ENCODE assay signal across 8 mouse cellular contexts in the genomic region with DNA sequence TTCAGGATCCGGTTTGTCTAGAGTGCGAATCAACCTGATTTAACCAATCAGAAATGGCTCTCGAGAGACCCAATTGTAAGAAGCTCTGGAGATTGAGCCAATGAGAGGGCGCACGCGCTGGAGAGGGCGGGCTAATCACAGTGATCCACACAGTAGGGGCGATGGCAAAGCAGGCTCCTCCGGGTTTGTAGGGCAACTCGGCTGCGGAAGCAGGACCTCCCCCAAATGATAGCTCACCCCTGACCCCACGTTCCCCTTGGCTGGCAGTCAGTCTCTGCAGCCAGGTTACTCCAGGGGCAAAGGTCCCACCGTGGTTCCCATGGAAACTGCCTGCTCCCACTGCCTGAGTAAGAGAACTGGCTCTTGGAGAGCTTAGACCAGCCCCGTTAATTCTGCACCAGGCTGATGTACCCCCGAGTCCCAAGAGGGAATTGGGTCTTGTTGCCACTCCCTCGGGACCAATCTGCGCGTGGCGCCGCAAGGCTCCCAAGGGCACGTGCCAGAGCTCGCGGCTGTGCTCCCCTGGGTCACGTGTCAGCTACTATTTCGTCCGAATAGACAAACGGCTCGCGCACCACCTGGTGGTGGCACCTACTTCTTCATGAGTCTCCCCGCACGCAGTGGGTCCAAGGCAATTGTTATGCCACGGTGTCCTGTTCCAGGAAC. TPM values are rescaled to one million over a fixed set of nuclear protein-coding genes. Genes with fewer than 3 reads are reported as not detected.
DNase-seq lines count a peak whose midpoint lies in the region; ATAC-seq and TF ChIP-seq lines count a peak whose summit lies in the region.

No protein-coding gene starts in this region.

- 3% methylated on average over 32 of the region's 32 CpGs for WGBS in embryonic facial prominence, embryonic 15.5 days
- WGBS in heart, postnatal 0 days = 2% methylated on average over 32 of the region's 32 CpGs
- 1% methylated on average over 32 of the region's 32 CpGs for WGBS in liver, embryonic 15.5 days (ENCODE audit: insufficient replicate concordance)
- WGBS in neural tube, embryonic 12.5 days = 1% methylated on average over 32 of the region's 32 CpGs

- no peaks in the 10 kb centered on the region for H3K9me3 ChIP-seq in embryonic facial prominence, embryonic 15.5 days (replicated peaks)
- H3K9me3 ChIP-seq in heart, postnatal 0 days (replicated peaks; ENCODE audit: control insufficient read depth, low read length) = no peaks in the 10 kb centered on the region
- H3K9me3 ChIP-seq in liver, embryonic 15.5 days (replicated peaks) = 0 out of 2 replicates have a peak, but pooled peaks cover 3% of the 10 kb centered on the region
- no peaks in the 10 kb centered on the region for H3K9me3 ChIP-seq in neural tube, embryonic 12.5 days

- H3K27ac ChIP-seq in embryonic facial prominence, embryonic 15.5 days (replicated peaks) = no peak overlapping the region
- H3K27ac ChIP-seq in heart, postnatal 0 days (ENCODE audit: low read depth) = no peak overlapping the region
- H3K27ac ChIP-seq in liver, embryonic 15.5 days (replicated peaks) = no peak overlapping the region
- H3K27ac ChIP-seq in neural tube, embryonic 12.5 days = no peak overlapping the region

- ATAC-seq in embryonic facial prominence, embryonic 15.5 days (ENCODE audit: insufficient number of reproducible peaks, low FRiP score, low TSS enrichment, low read depth) = peak; percentile 36; the same call in 1 of the 2 replicates
- peak; percentile 37 for ATAC-seq in heart, postnatal 0 days (ENCODE audit: insufficient read depth, low read depth)
- peak; percentile 60 for ATAC-seq in liver, embryonic 15.5 days (ENCODE audit: insufficient read depth)
- peak; percentile 26 for ATAC-seq in neural tube, embryonic 12.5 days (ENCODE audit: low FRiP score, low read depth)

- TF ChIP-seq EP300 in heart, postnatal 0 days (IDR thresholded peaks at IDR 0.05; ENCODE audit: low read depth) = no peak

- H3K36me3 ChIP-seq in embryonic facial prominence, embryonic 15.5 days = peaks cover 24% of the 10 kb centered on the region
- H3K36me3 ChIP-seq in heart, postnatal 0 days (replicated peaks; ENCODE audit: control insufficient read depth, insufficient read depth, low read length) = peaks cover 22% of the 10 kb centered on the region
- H3K36me3 ChIP-seq in liver, embryonic 15.5 days (replicated peaks) = peaks cover 26% of the 10 kb centered on the region
- peaks cover 25% of the 10 kb centered on the region for H3K36me3 ChIP-seq in neural tube, embryonic 12.5 days

- peak; percentile 50 for TF ChIP-seq CTCF in heart, postnatal 0 days (IDR thresholded peaks at IDR 0.05; ENCODE audit: low read depth)

- peak overlapping the region; percentile 28 for H3K4me2 ChIP-seq in embryonic facial prominence, embryonic 15.5 days (replicated peaks)
- H3K4me2 ChIP-seq in heart, postnatal 0 days (ENCODE audit: low read depth, low read length) = 0 out of 2 replicates have a peak overlapping the region, but pooled peaks have one; percentile 3
- peak overlapping the region; percentile 46 for H3K4me2 ChIP-seq in liver, embryonic 15.5 days
- H3K4me2 ChIP-seq in neural tube, embryonic 12.5 days (replicated peaks) = peak overlapping the region; percentile 48

- H3K9ac ChIP-seq in embryonic facial prominence, embryonic 15.5 days = no peak overlapping the region
- H3K9ac ChIP-seq in heart, postnatal 0 days (replicated peaks; ENCODE audit: low read depth, low read length) = no peak overlapping the region
- no peak overlapping the region for H3K9ac ChIP-seq in liver, embryonic 15.5 days
- no peak overlapping the region for H3K9ac ChIP-seq in neural tube, embryonic 12.5 days

- DNase-seq in CD8-positive naive resting alpha-beta T cell, adult 2 months (ENCODE audit: low read depth in 2 of 2, low spot score in 2 of 2) = peak; percentile 34 to 62
- peak; percentile 96 for DNase-seq in brain, adult 2 months (ENCODE audit: low read depth, low spot score)
- DNase-seq in heart, postnatal 0 days (ENCODE audit: low spot score) = peak; percentile 39
- DNase-seq in kidney, postnatal 4 days = peak; percentile 81 to 86
- DNase-seq in testis, postnatal 10 days (ENCODE audit: low spot score) = peak; percentile 81

- H3K4me3 ChIP-seq in embryonic facial prominence, embryonic 15.5 days (replicated peaks) = no peak overlapping the region
- H3K4me3 ChIP-seq in heart, postnatal 0 days (ENCODE audit: low read depth, low read length) = no peak overlapping the region
- H3K4me3 ChIP-seq in liver, embryonic 15.5 days (replicated peaks) = 0 out of 2 replicates have a peak overlapping the region, but pooled peaks have one; percentile 14
- no peak overlapping the region for H3K4me3 ChIP-seq in neural tube, embryonic 12.5 days

- H3K4me1 ChIP-seq in embryonic facial prominence, embryonic 15.5 days = peaks cover 24% of the 10 kb centered on the region
- H3K4me1 ChIP-seq in heart, postnatal 0 days (ENCODE audit: control insufficient read depth, insufficient read depth) = peaks cover 11% of the 10 kb centered on the region; the same call in 1 of the 2 replicates
- peaks cover 41% of the 10 kb centered on the region for H3K4me1 ChIP-seq in liver, embryonic 15.5 days (replicated peaks)
- peaks cover 25% of the 10 kb centered on the region for H3K4me1 ChIP-seq in neural tube, embryonic 12.5 days

- peaks cover 62% of the 10 kb centered on the region for H3K27me3 ChIP-seq in embryonic facial prominence, embryonic 15.5 days
- H3K27me3 ChIP-seq in heart, postnatal 0 days (ENCODE audit: control insufficient read depth, insufficient read depth, low read length) = peaks cover 62% of the 10 kb centered on the region
- peaks cover 64% of the 10 kb centered on the region for H3K27me3 ChIP-seq in liver, embryonic 15.5 days
- peaks cover 12% of the 10 kb centered on the region; the same call in 1 of the 2 replicates for H3K27me3 ChIP-seq in neural tube, embryonic 12.5 days (replicated peaks)

RNA-seq across cellular contexts. Expression of gene Elavl3, which starts 2.7 kb away (rescaled TPM):
- polyA plus RNA-seq in embryonic facial prominence, embryonic 15.5 days (2015; fragmentation: Nextera tagmentation; extraction: Ambion mirVana) = 3.0 and 4.4 TPM in 2 replicates
- total RNA-seq in heart, postnatal 0 days (2014; rRNA removed; ENCODE audit: low replicate concordance) = 0.04 and 0.15 TPM in 2 replicates
- polyA plus RNA-seq in heart, postnatal 0 days (2015; fragmentation: Nextera tagmentation; extraction: Ambion mirVana) = 0.03 TPM in 1 of 2 replicates, not detected in the other
- 0.02 and 0.05 TPM in 2 replicates for polyA plus RNA-seq in liver, embryonic 15.5 days (2015; fragmentation: Nextera tagmentation; extraction: Ambion mirVana)
- polyA plus RNA-seq in neural tube, embryonic 12.5 days (2016; fragmentation: Nextera tagmentation; extraction: Ambion mirVana) = 73.5 and 77.9 TPM in 2 replicates

RNA-seq across cellular contexts. Expression of gene Gm49318, which starts 16.5 kb away (rescaled TPM):
- not detected in 2 replicates for polyA plus RNA-seq in embryonic facial prominence, embryonic 15.5 days (2015; fragmentation: Nextera tagmentation; extraction: Ambion mirVana)
- not detected in 2 replicates for total RNA-seq in heart, postnatal 0 days (2014; rRNA removed; ENCODE audit: low replicate concordance)
- not detected in 2 replicates for polyA plus RNA-seq in heart, postnatal 0 days (2015; fragmentation: Nextera tagmentation; extraction: Ambion mirVana)
- polyA plus RNA-seq in liver, embryonic 15.5 days (2015; fragmentation: Nextera tagmentation; extraction: Ambion mirVana) = not detected in 2 replicates
- not detected in 2 replicates for polyA plus RNA-seq in neural tube, embryonic 12.5 days (2016; fragmentation: Nextera tagmentation; extraction: Ambion mirVana)

RNA-seq across cellular contexts. Expression of gene Zfp653, which starts 16.6 kb away (rescaled TPM):
- 12.5 and 12.6 TPM in 2 replicates for polyA plus RNA-seq in embryonic facial prominence, embryonic 15.5 days (2015; fragmentation: Nextera tagmentation; extraction: Ambion mirVana)
- 26.1 and 27.4 TPM in 2 replicates for total RNA-seq in heart, postnatal 0 days (2014; rRNA removed; ENCODE audit: low replicate concordance)
- polyA plus RNA-seq in heart, postnatal 0 days (2015; fragmentation: Nextera tagmentation; extraction: Ambion mirVana) = 4.0 and 4.3 TPM in 2 replicates
- 4.9 and 6.6 TPM in 2 replicates for polyA plus RNA-seq in liver, embryonic 15.5 days (2015; fragmentation: Nextera tagmentation; extraction: Ambion mirVana)
- 19.6 and 20.7 TPM in 2 replicates for polyA plus RNA-seq in neural tube, embryonic 12.5 days (2016; fragmentation: Nextera tagmentation; extraction: Ambion mirVana)

RNA-seq across cellular contexts. Expression of gene Ecsit, which starts 30.7 kb away (rescaled TPM):
- 37.3 and 41.8 TPM in 2 replicates for polyA plus RNA-seq in embryonic facial prominence, embryonic 15.5 days (2015; fragmentation: Nextera tagmentation; extraction: Ambion mirVana)
- 106 and 138 TPM in 2 replicates for total RNA-seq in heart, postnatal 0 days (2014; rRNA removed; ENCODE audit: low replicate concordance)
- polyA plus RNA-seq in heart, postnatal 0 days (2015; fragmentation: Nextera tagmentation; extraction: Ambion mirVana) = 80.1 and 82.0 TPM in 2 replicates
- 21.9 and 26.2 TPM in 2 replicates for polyA plus RNA-seq in liver, embryonic 15.5 days (2015; fragmentation: Nextera tagmentation; extraction: Ambion mirVana)
- polyA plus RNA-seq in neural tube, embryonic 12.5 days (2016; fragmentation: Nextera tagmentation; extraction: Ambion mirVana) = 46.7 and 47.3 TPM in 2 replicates

RNA-seq across cellular contexts. Expression of gene Cnn1, which starts 44.5 kb away (rescaled TPM):
- polyA plus RNA-seq in embryonic facial prominence, embryonic 15.5 days (2015; fragmentation: Nextera tagmentation; extraction: Ambion mirVana) = 4.3 and 7.0 TPM in 2 replicates
- 56.3 and 305 TPM in 2 replicates for total RNA-seq in heart, postnatal 0 days (2014; rRNA removed; ENCODE audit: low replicate concordance)
- 41.3 and 53.5 TPM in 2 replicates for polyA plus RNA-seq in heart, postnatal 0 days (2015; fragmentation: Nextera tagmentation; extraction: Ambion mirVana)
- polyA plus RNA-seq in liver, embryonic 15.5 days (2015; fragmentation: Nextera tagmentation; extraction: Ambion mirVana) = 0.96 and 1.4 TPM in 2 replicates
- 0.39 and 1.4 TPM in 2 replicates for polyA plus RNA-seq in neural tube, embryonic 12.5 days (2016; fragmentation: Nextera tagmentation; extraction: Ambion mirVana)

Comparison
In these comparisons a context has a peak if more than half of its experiments do, and no peak if none do; other contexts are left out.
1. DNase-seq: peak in every context shown above with its lines; median percentile 96 in brain, adult 2 months; 84 in kidney, postnatal 4 days; 81 in testis, postnatal 10 days; 48 in CD8-positive naive resting alpha-beta T cell, adult 2 months; 39 in heart, postnatal 0 days.
2. RNA of gene Elavl3, which starts 2.7 kb away (polyA plus RNA-seq): 73.5 to 77.9 TPM in neural tube, embryonic 12.5 days; 3.0 to 4.4 TPM in embryonic facial prominence, embryonic 15.5 days, 0.02 to 0.05 TPM in liver, embryonic 15.5 days and 0.03 TPM in heart, postnatal 0 days; every median in the first group is over 10 times any median in the second.
3. Peak in every context shown above with its lines, with median percentiles within 50 percentile points of each other: ATAC-seq and H3K4me2 ChIP-seq.